In the genomic region with DNA sequence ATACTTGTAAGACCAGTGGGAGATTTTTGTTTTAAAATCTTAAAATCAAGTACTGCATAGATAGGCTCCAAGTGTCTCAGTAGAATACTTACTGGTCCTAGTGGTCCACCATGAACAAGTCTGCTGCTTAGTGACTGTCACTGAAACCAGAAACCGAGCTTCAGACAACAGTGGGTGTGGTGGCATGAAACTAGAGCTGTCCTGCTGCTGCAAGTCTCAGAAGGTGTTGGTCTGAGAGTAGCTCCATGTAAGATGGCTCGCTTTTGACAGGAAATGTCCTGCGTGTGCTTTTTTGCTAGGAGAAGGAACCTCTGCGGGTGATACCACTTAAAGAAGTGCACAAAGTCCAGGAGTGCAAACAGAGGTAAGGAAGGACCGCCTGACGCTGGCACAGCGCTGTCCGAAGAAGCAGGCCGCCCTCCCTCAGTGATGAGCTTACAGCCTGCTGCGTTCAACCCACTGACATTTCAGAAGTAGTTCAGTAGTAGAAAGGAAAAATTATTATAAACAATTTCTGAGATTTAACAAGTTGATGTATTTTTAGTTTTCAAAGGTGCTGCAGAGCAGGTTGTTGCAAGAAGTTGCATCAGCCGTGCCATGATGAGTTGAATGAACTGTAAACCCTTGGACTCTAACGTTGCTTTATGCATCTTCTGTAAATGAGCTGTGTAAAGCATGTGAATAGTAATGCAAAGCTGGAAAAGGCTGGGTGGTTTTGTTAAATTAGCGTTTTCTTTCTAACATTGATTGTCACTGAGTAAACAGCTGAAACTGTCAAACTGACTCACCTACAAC, we compare ENCODE assay signal across 22 mouse cellular contexts. TPM values are rescaled to one million over a fixed set of nuclear protein-coding genes. Genes with fewer than 3 reads are reported as not detected.
DNase-seq lines count a peak whose midpoint lies in the region; ATAC-seq and TF ChIP-seq lines count a peak whose summit lies in the region.
"Had no signal": no experiment of that assay in that cellular context is flagged by ENCODE, and none has a peak within 500 bp of the region (broad histone marks: within the 10 kb centered on the region; RNA-seq: fewer than 3 reads in every experiment).

No protein-coding gene starts in this region.

- no peak overlapping the region for H3K4me3 ChIP-seq in liver, postnatal 0 days (ENCODE audit: low read depth, low read length)
- no peak overlapping the region for H3K4me3 ChIP-seq in liver, embryonic 11.5 days (ENCODE audit: low read depth, low read length)
- no peak overlapping the region for H3K4me3 ChIP-seq in embryonic fibroblast, embryonic 13.5 days (ENCODE audit: insufficient read depth, low read length)
- H3K4me3 ChIP-seq in hindbrain, embryonic 10.5 days = no peak overlapping the region
- H3K4me3 ChIP-seq: embryonic facial prominence, embryonic 15.5 days; forebrain, embryonic 15.5 days; heart, embryonic 13.5 days; hindbrain, embryonic 12.5 days had no signal

- H3K27me3 ChIP-seq in liver, postnatal 0 days (ENCODE audit: insufficient read depth, low read length) = no peaks in the 10 kb centered on the region
- no peaks in the 10 kb centered on the region for H3K27me3 ChIP-seq in liver, embryonic 11.5 days (replicated peaks; ENCODE audit: control insufficient read depth, insufficient read depth, low read length)
- H3K27me3 ChIP-seq in hindbrain, embryonic 10.5 days (ENCODE audit: insufficient read depth, poor library complexity, severe bottlenecking) = no peaks in the 10 kb centered on the region
- H3K27me3 ChIP-seq: embryonic facial prominence, embryonic 15.5 days; forebrain, embryonic 15.5 days; heart, embryonic 13.5 days; hindbrain, embryonic 12.5 days had no signal

- TF ChIP-seq CTCF in liver, postnatal 0 days (IDR thresholded peaks at IDR 0.05; ENCODE audit: low read depth) = no peak
- no peak for TF ChIP-seq CTCF in embryonic fibroblast, embryonic 13.5 days (IDR thresholded peaks at IDR 0.05; ENCODE audit: borderline replicate concordance, insufficient read depth, low read length)

- no peak overlapping the region for H3K4me2 ChIP-seq in liver, postnatal 0 days (ENCODE audit: low read depth, low read length)
- no peak overlapping the region for H3K4me2 ChIP-seq in liver, embryonic 11.5 days
- H3K4me2 ChIP-seq: embryonic facial prominence, embryonic 15.5 days; forebrain, embryonic 15.5 days; heart, embryonic 13.5 days; hindbrain, embryonic 12.5 days had no signal

- no peaks in the 10 kb centered on the region for H3K9me3 ChIP-seq in liver, postnatal 0 days (ENCODE audit: low read length)
- no peaks in the 10 kb centered on the region for H3K9me3 ChIP-seq in liver, embryonic 11.5 days (ENCODE audit: control insufficient read depth, low read length)
- H3K9me3 ChIP-seq in hindbrain, embryonic 10.5 days = no peaks in the 10 kb centered on the region
- H3K9me3 ChIP-seq: embryonic facial prominence, embryonic 15.5 days; forebrain, embryonic 15.5 days; heart, embryonic 13.5 days; hindbrain, embryonic 12.5 days had no signal

- H3K4me1 ChIP-seq in liver, postnatal 0 days (ENCODE audit: insufficient read depth) = no peaks in the 10 kb centered on the region
- H3K4me1 ChIP-seq in liver, embryonic 11.5 days (replicated peaks; ENCODE audit: control insufficient read depth, insufficient read depth, low read length) = no peaks in the 10 kb centered on the region
- H3K4me1 ChIP-seq in embryonic fibroblast, embryonic 13.5 days (ENCODE audit: control insufficient read depth, insufficient read depth, low read length) = no peaks in the 10 kb centered on the region
- H3K4me1 ChIP-seq in hindbrain, embryonic 10.5 days (replicated peaks) = no peaks in the 10 kb centered on the region
- H3K4me1 ChIP-seq: embryonic facial prominence, embryonic 15.5 days; forebrain, embryonic 15.5 days; heart, embryonic 13.5 days; hindbrain, embryonic 12.5 days had no signal

- H3K27ac ChIP-seq in liver, postnatal 0 days (ENCODE audit: low read depth) = no peak overlapping the region
- H3K27ac ChIP-seq in liver, embryonic 11.5 days (ENCODE audit: low read depth, low read length) = no peak overlapping the region
- H3K27ac ChIP-seq in embryonic fibroblast, embryonic 13.5 days (ENCODE audit: insufficient read depth, low read length) = peak overlapping the region; percentile 8; the same call in 1 of the 2 replicates
- no peak overlapping the region for H3K27ac ChIP-seq in hindbrain, embryonic 10.5 days
- H3K27ac ChIP-seq: embryonic facial prominence, embryonic 15.5 days; forebrain, embryonic 15.5 days; heart, embryonic 13.5 days; hindbrain, embryonic 12.5 days had no signal

- no peak for DNase-seq in liver, postnatal 0 days
- DNase-seq in liver, embryonic 11.5 days (ENCODE audit: low spot score) = no peak
- DNase-seq in MN1 (ENCODE audit: low spot score) (peak; percentile 73), adipocyte (ENCODE audit: low spot score) (no peak)
- DNase-seq in frontal cortex, postnatal 10 days (ENCODE audit: low spot score in 2 of 2) = no peak
- DNase-seq in hindbrain, embryonic 10.5 days (ENCODE audit: low spot score) = no peak
- DNase-seq: adrenal gland, adult 2 months; adrenal gland, postnatal 25 days; cerebellum, adult 18-20 months; cerebellum, postnatal 14 days; embryo, embryonic 11 days; gastrocnemius, postnatal 14 days; heart, postnatal 36 days; kidney, adult 18-20 months had no signal

- H3K9ac ChIP-seq in liver, postnatal 0 days (replicated peaks) = no peak overlapping the region
- H3K9ac ChIP-seq in liver, embryonic 11.5 days (ENCODE audit: low read depth, low read length) = no peak overlapping the region
- H3K9ac ChIP-seq: embryonic facial prominence, embryonic 15.5 days; forebrain, embryonic 15.5 days; heart, embryonic 13.5 days; hindbrain, embryonic 12.5 days had no signal

- no peak for TF ChIP-seq POLR2A in embryonic fibroblast, embryonic 13.5 days (IDR thresholded peaks at IDR 0.05; ENCODE audit: low read depth, low read length)

- H3K36me3 ChIP-seq in liver, postnatal 0 days (replicated peaks; ENCODE audit: insufficient read depth, low read length) = peaks cover 13% of the 10 kb centered on the region
- H3K36me3 ChIP-seq in liver, embryonic 11.5 days (ENCODE audit: control insufficient read depth, insufficient read depth, low read length) = no peaks in the 10 kb centered on the region
- H3K36me3 ChIP-seq in hindbrain, embryonic 10.5 days = peaks cover 54% of the 10 kb centered on the region

- no peak for TF ChIP-seq EP300 in liver, postnatal 0 days (IDR thresholded peaks at IDR 0.05; ENCODE audit: low read depth)

- ATAC-seq in liver, postnatal 0 days = peak; percentile 55
- no peak for ATAC-seq in liver, embryonic 11.5 days (replicated peaks; ENCODE audit: low FRiP score)
- ATAC-seq: activated CD4-positive, CD25-positive, alpha-beta regulatory T cell, adult 4 months; forebrain, embryonic 15.5 days; hindbrain, embryonic 16.5 days; inflammation-experienced regulatory T-cells, adult 6 months had no signal

- 77% methylated on average over 13 of the region's 13 CpGs for WGBS in liver, postnatal 0 days (ENCODE audit: insufficient replicate concordance)
- 84% methylated on average over 13 of the region's 13 CpGs for WGBS in liver, embryonic 11.5 days
- 92% methylated on average over 13 of the region's 13 CpGs for WGBS in hindbrain, embryonic 10.5 days

RNA-seq across cellular contexts. Expression of a gene that starts 31.1 kb away (rescaled TPM):
- 0.61 and 0.83 TPM in 2 replicates for polyA plus RNA-seq in liver, postnatal 0 days (2015; fragmentation: Nextera tagmentation; extraction: Ambion mirVana)
- 1.2 and 3.3 TPM in 2 replicates for polyA plus RNA-seq in liver, embryonic 11.5 days (2014; fragmentation: Nextera tagmentation; extraction: Ambion mirVana)
- polyA plus RNA-seq in embryonic fibroblast, embryonic 13.5 days (2011; ENCODE audit: insufficient read length, low read depth, missing spikeins) = 195 and 242 TPM in 2 replicates
- polyA plus RNA-seq in hindbrain, embryonic 10.5 days (2016; fragmentation: Nextera tagmentation; extraction: Ambion mirVana) = 2.5 and 7.0 TPM in 2 replicates
- polyA plus RNA-seq: inflammation-experienced regulatory T-cells, adult 6 months had no signal

RNA-seq across cellular contexts. Expression of a gene that starts 39.2 kb away (rescaled TPM):
- 12.8 and 15.8 TPM in 2 replicates for polyA plus RNA-seq in liver, postnatal 0 days (2015; fragmentation: Nextera tagmentation; extraction: Ambion mirVana)
- polyA plus RNA-seq in liver, embryonic 11.5 days (2014; fragmentation: Nextera tagmentation; extraction: Ambion mirVana) = 18.4 and 20.1 TPM in 2 replicates
- polyA plus RNA-seq in embryonic fibroblast, embryonic 13.5 days (2011; ENCODE audit: insufficient read length, low read depth, missing spikeins) = 56.4 and 60.8 TPM in 2 replicates
- polyA plus RNA-seq in hindbrain, embryonic 10.5 days (2016; fragmentation: Nextera tagmentation; extraction: Ambion mirVana) = 39.5 and 47.8 TPM in 2 replicates

Comparison
In these comparisons a context has a peak if more than half of its experiments do, and no peak if none do; other contexts are left out.
1. RNA of a gene that starts 31.1 kb away (polyA plus RNA-seq): 195 to 242 TPM in embryonic fibroblast, embryonic 13.5 days; 2.5 to 7.0 TPM in hindbrain, embryonic 10.5 days, 1.2 to 3.3 TPM in liver, embryonic 11.5 days and 0.61 to 0.83 TPM in liver, postnatal 0 days; every median in the first group is over 10 times any median in the second.